Mouse (Mus musculus): ENCODE measurements around the gene Ldb2.

- TF ChIP-seq TAL1 (IDR thresholded peaks at IDR 0.05; ENCODE audit: low read length) (no peak), GATA1 (IDR thresholded peaks at IDR 0.05; ENCODE audit: low read length) (no peak)
These were observed 247.4 kb downstream of the Ldb2 start for GRCm38 (mm10) chr5:44552121-44552520.
